Mouse (Mus musculus) kidney, postnatal 10 days (tissue): ENCODE results near the gene Zdhhc9.
"Not testable (repeated sequence)": the region's sequence is repeated elsewhere in the genome, so short reads cannot be mapped to it uniquely, and the experiment has no call there.

Experiments
- DNase-seq: peaks from one replicate; pipeline ENCODE4 v3.0.0; 2021; ENCODE audit warnings: mixed read lengths

The Zdhhc9 gene

GRCm38 (mm10) chrX:48208519-48209185 is at the start of gene Zdhhc9:
TSS of gene Zdhhc9 (minus strand) at chrX:48208878.
- DNase-seq, result peak; percentile 91

- peak; percentile 6 for DNase-seq
Observed at GRCm38 (mm10) chrX:48257011-48257410, 48.3 kb upstream of the Zdhhc9 start.

- DNase-seq, result peak; percentile 96
Observed at GRCm38 (mm10) chrX:48256468-48257007, 47.9 kb upstream of the Zdhhc9 start, which contains the start of gene Utp14a. TSS of gene Utp14a (plus strand) at chrX:48256862.

- DNase-seq, result peak; percentile 10
Observed at GRCm38 (mm10) chrX:48255830-48256428, 47.3 kb upstream of the Zdhhc9 start.

GRCm38 (mm10) chrX:48234417-48234816 is 25.7 kb upstream of the Zdhhc9 start:
- peak; percentile 7 for DNase-seq

- no peak for DNase-seq
Observed at GRCm38 (mm10) chrX:48226225-48226624, 17.5 kb upstream of the Zdhhc9 start.

- DNase-seq, result no peak
Observed at GRCm38 (mm10) chrX:48222706-48223105, 14.0 kb upstream of the Zdhhc9 start.

- DNase-seq, result no peak
Observed at GRCm38 (mm10) chrX:48219468-48219867, 10.8 kb upstream of the Zdhhc9 start.

- DNase-seq, result not testable (repeated sequence)
Observed at GRCm38 (mm10) chrX:48209746-48210145, 1.1 kb upstream of the Zdhhc9 start.

- DNase-seq, result peak; percentile 61
Observed at GRCm38 (mm10) chrX:48207761-48208487, 754 bp downstream of the Zdhhc9 start.

- no peak for DNase-seq
Observed at GRCm38 (mm10) chrX:48204469-48204868, 4.2 kb downstream of the Zdhhc9 start.

GRCm38 (mm10) chrX:48203763-48204162 is 4.9 kb downstream of the Zdhhc9 start:
- DNase-seq, result no peak

- DNase-seq, result peak; percentile 10
Observed at GRCm38 (mm10) chrX:48202995-48203394, 5.7 kb downstream of the Zdhhc9 start.

- no peak for DNase-seq
Observed at GRCm38 (mm10) chrX:48202436-48202835, 6.2 kb downstream of the Zdhhc9 start.

- no peak for DNase-seq
Observed at GRCm38 (mm10) chrX:48201973-48202372, 6.7 kb downstream of the Zdhhc9 start.

GRCm38 (mm10) chrX:48200699-48201098 is 8.0 kb downstream of the Zdhhc9 start:
- no peak for DNase-seq

GRCm38 (mm10) chrX:48199026-48199425 is 9.7 kb downstream of the Zdhhc9 start:
- no peak for DNase-seq

- DNase-seq, result no peak
Observed at GRCm38 (mm10) chrX:48197856-48198255, 10.8 kb downstream of the Zdhhc9 start.

GRCm38 (mm10) chrX:48193235-48194152 is 15.2 kb downstream of the Zdhhc9 start:
- DNase-seq, result no peak

- DNase-seq, result no peak
Observed at GRCm38 (mm10) chrX:48191261-48191660, 17.4 kb downstream of the Zdhhc9 start.

- DNase-seq, result no peak
Observed at GRCm38 (mm10) chrX:48184703-48185102, 24.0 kb downstream of the Zdhhc9 start.

- no peak for DNase-seq
Observed at GRCm38 (mm10) chrX:48181844-48182243, 26.8 kb downstream of the Zdhhc9 start.
